Mouse (Mus musculus) frontal cortex, postnatal 25 days (tissue): Measurements from ENCODE around the gene Ccdc103.

Experiments
- DNase-seq, 2 experiments: peaks; one replicate each; pipeline ENCODE4 v3.0.0; 2022; ENCODE audit warnings: low spot score in 2 of 2

The Ccdc103 gene

DNA sequence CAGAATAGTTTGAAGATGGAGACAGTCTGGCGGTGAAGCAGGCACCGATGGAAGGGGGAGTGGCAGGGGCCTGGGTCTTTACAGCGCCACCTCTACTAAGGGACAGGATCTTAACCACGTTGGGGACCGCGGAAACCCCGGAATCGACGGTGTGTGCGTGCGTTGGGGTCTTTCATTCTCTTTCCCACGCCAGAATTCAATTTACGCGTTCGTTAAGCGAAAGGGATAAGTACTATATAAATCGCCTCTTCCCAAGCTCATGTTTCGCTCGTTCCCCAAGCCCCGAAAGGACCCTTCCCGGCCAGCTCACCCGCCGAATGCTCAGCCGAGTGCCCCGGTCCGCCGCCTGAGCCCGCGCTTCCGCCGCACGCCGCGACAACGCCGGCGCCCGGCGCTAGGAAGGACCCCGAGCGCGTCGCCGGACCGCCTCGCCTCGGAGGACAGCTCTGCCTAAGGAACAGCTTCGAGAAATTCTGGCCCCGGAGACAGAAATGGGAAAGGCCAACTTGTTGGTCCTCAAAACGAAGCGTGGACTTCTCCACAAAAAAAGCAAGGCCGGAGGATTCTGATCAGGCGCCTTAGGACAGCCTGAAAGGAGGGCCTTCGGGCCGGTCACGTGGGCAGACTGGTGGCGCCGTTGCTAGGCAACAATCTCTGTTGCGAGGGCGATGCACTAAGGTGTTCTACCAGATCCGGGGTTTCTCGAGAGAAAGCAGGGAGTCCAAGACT is at the start of gene Ccdc103, which contains the start of gene Eftud2:
TSS of gene Ccdc103 (plus strand) at position 620 of the 729 bp plus-strand sequence.
TSS of gene Eftud2 (minus strand) at position 401 of the 729 bp plus-strand sequence.
- DNase-seq: peak; percentile 92 to 96

GRCm38 (mm10) chr11:102832700-102833297 is 48.2 kb upstream of the Ccdc103 start:
- DNase-seq: no peak

- DNase-seq: no peak
These were observed 46.8 kb upstream of the Ccdc103 start for GRCm38 (mm10) chr11:102834219-102834618.

DNA sequence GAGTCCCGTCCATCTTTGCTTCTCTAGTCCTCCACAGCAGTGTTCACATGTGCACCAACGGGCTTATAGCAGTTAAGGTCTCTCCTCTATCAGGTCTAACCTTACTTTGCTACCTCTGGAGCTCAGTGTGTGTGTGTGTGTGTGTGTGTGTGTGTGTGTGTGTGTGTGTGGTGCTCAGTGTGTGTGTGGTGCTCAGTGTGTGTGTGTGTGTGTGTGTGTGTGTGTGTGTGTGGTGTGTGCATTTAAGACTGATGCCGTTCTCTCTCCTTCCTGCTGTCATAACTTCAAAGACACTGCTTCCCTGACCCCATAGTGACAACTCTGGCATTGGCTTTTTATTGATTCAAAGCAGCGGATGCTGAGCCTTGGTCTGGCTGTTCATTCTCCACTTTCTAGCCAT is 45.5 kb upstream of the Ccdc103 start, which contains the start of gene Higd1b:
TSS of gene Higd1b (plus strand) at position 301 of the 400 bp plus-strand sequence.
- no peak for DNase-seq

GRCm38 (mm10) chr11:102836146-102836545 is 44.9 kb upstream of the Ccdc103 start:
- no peak for DNase-seq

DNA sequence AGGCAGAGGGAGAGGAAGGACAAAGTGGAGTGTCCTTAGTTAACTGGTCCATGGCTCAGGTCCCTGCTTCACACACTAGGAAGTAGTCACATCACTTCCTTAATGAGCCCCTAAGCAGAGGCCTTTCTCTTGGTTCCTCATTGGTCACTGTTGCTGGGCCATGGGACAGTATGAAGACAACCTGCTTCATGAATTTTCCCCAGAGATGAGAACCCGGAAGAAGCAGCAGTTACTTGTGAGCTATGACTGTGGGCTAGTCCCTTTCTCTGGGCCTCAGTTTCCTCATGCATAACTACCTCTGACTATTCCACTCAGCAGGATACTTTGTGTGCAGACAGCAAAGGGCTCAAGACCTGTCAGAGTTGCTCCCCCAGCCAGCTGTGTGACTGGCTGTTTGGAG is 43.6 kb upstream of the Ccdc103 start:
- DNase-seq: no peak

GRCm38 (mm10) chr11:102838126-102838525 is 42.9 kb upstream of the Ccdc103 start:
- DNase-seq: no peak

- no peak for DNase-seq
These were observed 42.3 kb upstream of the Ccdc103 start for GRCm38 (mm10) chr11:102838616-102839150.

- no peak for DNase-seq
These were observed 35.1 kb upstream of the Ccdc103 start for GRCm38 (mm10) chr11:102845926-102846325.

- DNase-seq: peak in 1 of 2 experiments; percentile 29
These were observed 29.1 kb upstream of the Ccdc103 start for GRCm38 (mm10) chr11:102851883-102852282.

DNA sequence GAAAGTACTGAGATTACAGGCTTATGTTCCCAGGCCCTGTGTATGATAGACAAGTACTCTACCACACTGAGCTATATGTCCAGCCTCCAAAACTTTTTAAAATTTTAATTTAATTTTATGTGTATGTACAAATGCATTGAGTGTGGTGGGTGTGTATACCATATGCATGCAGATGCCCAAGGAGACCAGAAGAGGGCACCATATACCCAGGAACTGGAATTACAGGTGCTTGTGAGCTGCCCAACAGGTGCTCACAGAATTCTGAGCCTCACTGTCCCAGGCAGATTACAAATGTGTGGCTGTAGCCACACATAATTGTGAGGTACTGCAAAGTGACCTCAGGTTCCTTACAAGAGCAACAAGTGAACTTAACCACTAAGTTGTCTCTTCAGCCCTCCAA is 27.2 kb upstream of the Ccdc103 start:
- no peak for DNase-seq

DNA sequence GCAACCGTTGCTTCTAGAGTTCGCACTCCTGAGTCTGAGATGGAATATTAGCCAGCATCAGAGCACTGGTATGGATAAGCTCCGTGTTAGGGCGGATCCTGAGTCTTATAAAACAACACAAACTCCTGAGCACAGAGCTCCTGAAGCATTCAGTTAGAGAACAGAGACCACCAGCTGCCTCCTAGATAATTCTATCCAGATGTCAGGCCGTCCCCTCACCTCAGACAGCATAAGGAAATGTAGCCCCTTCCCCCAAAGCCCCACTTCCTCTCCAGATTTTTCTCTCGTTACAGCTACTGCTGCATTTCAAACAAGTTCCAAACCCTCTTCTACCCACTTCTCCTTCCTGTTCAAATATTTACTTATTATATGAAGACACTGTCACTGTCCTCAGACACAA is 25.1 kb upstream of the Ccdc103 start:
- no peak for DNase-seq

DNA sequence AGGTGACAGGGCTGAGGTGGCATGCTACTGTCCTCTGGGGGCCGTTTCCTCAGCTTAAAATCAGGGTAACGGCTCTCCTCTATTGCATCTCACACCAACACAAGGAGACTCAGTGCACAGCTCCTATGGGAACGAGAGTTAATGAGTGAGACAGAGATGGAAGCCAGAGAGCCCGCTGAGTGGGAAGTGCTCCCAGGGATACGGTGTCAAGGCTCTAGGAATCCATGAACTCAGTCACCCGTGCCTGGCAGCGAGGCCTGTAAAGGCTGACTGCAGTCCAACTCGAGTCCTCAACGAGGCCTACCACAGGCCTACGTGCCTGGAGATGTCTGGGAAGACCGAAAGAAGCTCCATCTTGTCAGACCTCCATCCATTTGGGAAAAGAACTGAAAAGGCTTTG is 22.1 kb upstream of the Ccdc103 start:
- no peak for DNase-seq

DNA sequence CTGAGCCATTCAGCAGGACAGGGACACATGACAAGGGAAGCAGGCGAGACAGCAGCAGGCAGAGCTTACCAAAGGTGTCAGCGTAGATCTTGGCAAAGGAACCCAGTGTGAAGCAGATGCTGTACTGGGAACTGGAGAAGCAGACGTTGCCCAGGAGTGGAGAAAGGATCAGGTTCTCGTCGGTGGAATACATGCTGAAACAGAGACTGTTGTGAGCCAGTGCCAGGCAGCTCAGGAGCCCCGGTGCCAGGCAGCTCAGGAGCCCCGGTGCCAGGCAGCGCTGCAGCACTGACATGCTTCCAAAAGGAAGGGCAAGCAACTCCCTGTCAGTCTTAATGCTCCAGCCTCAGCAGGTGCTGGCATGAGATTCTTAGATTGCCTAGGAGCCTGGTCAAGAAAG is 21.1 kb upstream of the Ccdc103 start:
- DNase-seq: peak in 1 of 2 experiments; percentile 14

- peak; percentile 59 for DNase-seq
These were observed 16.7 kb upstream of the Ccdc103 start for GRCm38 (mm10) chr11:102864272-102864671.

GRCm38 (mm10) chr11:102874801-102875334 is 6.1 kb upstream of the Ccdc103 start:
- DNase-seq: peak in 1 of 2 experiments; percentile 26

DNA sequence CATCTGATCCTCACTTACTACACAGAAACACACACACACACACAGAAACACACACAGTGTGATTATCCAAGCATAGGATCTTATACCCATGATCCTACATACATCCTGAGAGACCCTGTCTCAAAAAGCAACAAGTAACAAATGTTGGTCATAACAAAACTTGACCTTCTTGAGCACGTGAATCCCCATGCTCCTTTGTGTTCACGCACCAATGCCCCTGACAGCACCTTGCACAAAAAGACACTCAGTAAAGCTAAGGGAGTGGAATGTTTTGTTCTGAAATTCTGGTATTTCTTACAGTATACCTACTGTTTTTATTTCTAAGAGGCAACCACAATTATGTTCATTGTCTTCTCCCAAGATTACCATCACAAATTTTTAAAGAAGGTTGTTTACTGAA is 1.4 kb upstream of the Ccdc103 start:
- DNase-seq: no peak

GRCm38 (mm10) chr11:102881314-102882198 is 552 bp downstream of the Ccdc103 start:
- DNase-seq: no peak

DNA sequence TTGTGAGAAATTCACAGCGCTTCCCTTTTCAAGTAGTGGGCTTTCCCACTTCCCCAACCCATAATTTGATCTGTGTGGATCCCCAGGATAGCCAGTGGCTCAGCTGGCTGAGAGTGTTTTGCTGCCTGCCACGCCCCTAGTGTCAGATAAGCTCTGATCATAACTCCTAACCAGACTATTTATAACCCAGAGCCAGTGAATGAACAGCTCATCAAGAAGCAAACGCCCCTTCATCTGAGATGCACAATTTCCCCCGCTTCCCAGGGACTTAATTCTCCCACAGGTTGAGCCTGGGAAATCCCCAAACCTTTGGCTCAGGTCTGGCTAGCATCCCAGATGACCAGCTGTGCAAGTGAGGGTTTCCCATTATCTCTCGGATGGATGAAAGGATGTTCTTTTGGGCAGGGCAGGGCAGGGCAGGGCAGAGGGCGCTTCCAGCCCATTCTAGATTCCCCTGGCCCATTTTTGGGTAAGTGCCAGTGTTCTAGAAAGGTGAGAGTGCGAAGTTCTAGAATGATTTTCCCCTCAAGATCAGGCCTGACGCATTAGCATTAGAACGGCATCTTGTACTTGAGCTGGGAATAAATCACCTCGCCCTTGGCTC is 3.7 kb downstream of the Ccdc103 start, which contains the start of gene Fam187a:
TSS of gene Fam187a (plus strand) at position 554 of the 604 bp plus-strand sequence.
- no peak for DNase-seq

GRCm38 (mm10) chr11:102887433-102887832 is 6.4 kb downstream of the Ccdc103 start:
- no peak for DNase-seq

GRCm38 (mm10) chr11:102888135-102888534 is 7.1 kb downstream of the Ccdc103 start:
- DNase-seq: no peak
